Mouse (Mus musculus) cortical plate, adult 2 months (tissue): ENCODE data around the gene Polr1c. TPM values are rescaled to one million over a fixed set of nuclear protein-coding genes. Genes with fewer than 3 reads are reported as not detected.

Source experiments
- H3K27ac ChIP-seq: fragments of 200-500 bp; 2 replicates; pipeline ENCODE4 v1.5.1; 2012; ENCODE audit warnings: low read length, control low read depth, inconsistent platforms; ENCODE audit not compliant: insufficient read depth
- H3K4me1 ChIP-seq: fragments of 200-500 bp; 2 replicates; pipeline ENCODE4 v1.6.1; 2011; ENCODE audit warnings: low read length; ENCODE audit not compliant: control insufficient read depth, insufficient read depth
- H3K4me3 ChIP-seq: fragments of 200-500 bp; 2 replicates; pipeline ENCODE4 v1.5.1; 2011; ENCODE audit warnings: mild to moderate bottlenecking, low read length, control low read depth; ENCODE audit not compliant: insufficient read depth
- CTCF ChIP-seq: fragments of 200-500 bp; IDR thresholded peaks from 2 replicates; pipeline ENCODE4 v1.5.1; 2011; ENCODE audit warnings: mild to moderate bottlenecking, control low read depth, low read length; ENCODE audit not compliant: insufficient read depth; ENCODE audit errors: extremely low read depth
- POLR2A ChIP-seq: fragments of 200-500 bp; IDR thresholded peaks from 2 replicates; pipeline ENCODE4 v1.6.1; 2011; ENCODE audit warnings: mild to moderate bottlenecking, low read length, control low read depth; ENCODE audit not compliant: insufficient read depth; ENCODE audit errors: extremely low read depth
- polyA plus RNA-seq: library from polyadenylated mRNA; depleted of rRNA; stranded (reverse); fragments of >200 nt; gene quantifications from 2 replicates; pipeline ENCODE4 v1.2.3, GENCODE M21; 2012

Polr1c gene
- polyA plus RNA-seq, 1 experiment: 47.2 TPM

- H3K27ac ChIP-seq: peak overlapping the region; percentile 54; the same call in 1 of the 2 replicates
- no peak for TF ChIP-seq POLR2A
- no peak for TF ChIP-seq CTCF
- H3K4me1 ChIP-seq: peaks cover 8% of the 10 kb centered on the region; the same call in 1 of the 2 replicates
- no peak overlapping the region for H3K4me3 ChIP-seq
These were observed 30.3 kb upstream of the Polr1c start for GRCm38 (mm10) chr17:46278011-46278765.

GRCm38 (mm10) chr17:46277586-46277985 is 29.7 kb upstream of the Polr1c start:
- no peak overlapping the region for H3K4me3 ChIP-seq
- TF ChIP-seq CTCF (no peak), POLR2A (no peak)
- no peak overlapping the region for H3K27ac ChIP-seq
- peaks cover 8% of the 10 kb centered on the region; the same call in 1 of the 2 replicates for H3K4me1 ChIP-seq

GRCm38 (mm10) chr17:46275506-46275905 is 27.7 kb upstream of the Polr1c start:
- TF ChIP-seq POLR2A: no peak
- TF ChIP-seq CTCF: no peak
- H3K27ac ChIP-seq: no peak overlapping the region
- H3K4me1 ChIP-seq: peaks cover 8% of the 10 kb centered on the region; the same call in 1 of the 2 replicates

GRCm38 (mm10) chr17:46275034-46275433 is 27.2 kb upstream of the Polr1c start:
- no peak overlapping the region for H3K4me3 ChIP-seq
- TF ChIP-seq CTCF (no peak), POLR2A (no peak)
- H3K27ac ChIP-seq: no peak overlapping the region
- peaks cover 8% of the 10 kb centered on the region; the same call in 1 of the 2 replicates for H3K4me1 ChIP-seq

More at GRCm38 (mm10) chr17:46275506-46275905, 27.7 kb upstream of the Polr1c start:
- H3K4me3 ChIP-seq: no peak overlapping the region

- 0 out of 2 replicates have a peak overlapping the region, but pooled peaks have one; percentile 8 for H3K27ac ChIP-seq
- H3K4me1 ChIP-seq: peaks cover 8% of the 10 kb centered on the region; the same call in 1 of the 2 replicates
- TF ChIP-seq POLR2A (no peak), CTCF (no peak)
- H3K4me3 ChIP-seq: no peak overlapping the region
These were observed 26.6 kb upstream of the Polr1c start for GRCm38 (mm10) chr17:46274465-46274864.

- Histone ChIP-seq H3K27ac (0 out of 2 replicates have a peak overlapping the region, but pooled peaks have one; percentile 49), H3K4me1 (peaks cover 8% of the 10 kb centered on the region; the same call in 1 of the 2 replicates), H3K4me3 (no peak overlapping the region)
- no peak for TF ChIP-seq CTCF
- no peak for TF ChIP-seq POLR2A
These were observed 26.0 kb upstream of the Polr1c start for GRCm38 (mm10) chr17:46273803-46274236.

GRCm38 (mm10) chr17:46272675-46273074 is 24.8 kb upstream of the Polr1c start:
- TF ChIP-seq CTCF (no peak), POLR2A (no peak)
- no peak overlapping the region for H3K4me3 ChIP-seq
- H3K4me1 ChIP-seq: peaks cover 7% of the 10 kb centered on the region; the same call in 1 of the 2 replicates
- 0 out of 2 replicates have a peak overlapping the region, but pooled peaks have one; percentile 49 for H3K27ac ChIP-seq

GRCm38 (mm10) chr17:46272058-46272457 is 24.2 kb upstream of the Polr1c start:
- peaks cover 7% of the 10 kb centered on the region; the same call in 1 of the 2 replicates for H3K4me1 ChIP-seq
- TF ChIP-seq CTCF: no peak
- 0 out of 2 replicates have a peak, but pooled peaks have one; percentile 3 for TF ChIP-seq POLR2A
- H3K4me3 ChIP-seq: no peak overlapping the region
- H3K27ac ChIP-seq: 0 out of 2 replicates have a peak overlapping the region, but pooled peaks have one; percentile 18

GRCm38 (mm10) chr17:46269771-46270534 is 22.1 kb upstream of the Polr1c start:
- Histone ChIP-seq H3K4me3 (no peak overlapping the region), H3K4me1 (peaks cover 7% of the 10 kb centered on the region; the same call in 1 of the 2 replicates), H3K27ac (peak overlapping the region; percentile 30; the same call in 1 of the 2 replicates)
- TF ChIP-seq POLR2A (no peak), CTCF (no peak)
